Mouse (Mus musculus) heart, adult 11 months (tissue): ENCODE results near the gene Sdhb.
A peak's percentile ranks its signal among the peaks of the same experiment; 100 is the strongest.

Experiments used
- DNase-seq: peaks from one replicate; pipeline ENCODE4 v3.0.0; 2022

The Sdhb gene

GRCm38 (mm10) chr4:141014856-141015255, 53.9 kb downstream of the Sdhb start:
- DNase-seq = peak; percentile 90

DNA sequence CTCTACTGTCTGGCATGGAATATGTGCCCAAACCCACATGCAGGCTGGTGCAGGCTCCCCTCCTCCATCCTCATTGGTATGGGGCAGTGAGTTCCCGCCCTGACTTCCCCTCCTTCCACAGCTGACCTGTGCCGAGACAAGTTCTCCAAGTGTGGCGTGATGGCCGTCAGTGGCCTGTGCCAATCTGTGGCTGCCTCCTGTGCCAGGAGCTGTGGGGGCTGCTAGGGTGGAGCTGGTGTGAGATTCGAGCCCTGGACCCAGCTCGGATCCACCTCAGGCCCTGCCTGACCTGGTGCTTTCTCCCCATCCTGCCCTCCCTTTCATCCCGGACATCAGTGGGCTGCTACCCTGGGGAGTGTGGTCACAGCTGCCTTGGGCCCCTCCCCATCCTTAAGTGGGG, 54.4 kb downstream of the Sdhb start:
- peak; percentile 96 for DNase-seq

DNA sequence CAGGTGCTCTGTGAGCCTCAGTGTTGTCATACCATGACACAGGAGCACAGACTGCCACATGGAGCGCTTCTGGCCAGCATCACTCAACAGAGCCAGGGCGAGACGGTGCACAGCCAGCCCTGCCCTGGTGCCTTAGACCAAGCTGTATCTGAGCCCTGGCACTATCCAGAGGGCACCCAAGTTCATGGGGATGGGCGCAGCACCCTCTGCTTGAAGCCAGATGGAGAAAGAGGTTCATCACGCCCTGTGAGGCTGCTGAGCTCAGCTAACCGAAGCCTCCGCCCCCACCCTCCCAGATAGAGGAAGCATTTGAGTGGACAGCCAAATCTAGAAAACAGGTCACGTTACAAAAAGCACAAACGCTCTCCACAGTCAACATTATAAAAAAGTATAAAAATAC, 55.3 kb downstream of the Sdhb start:
- DNase-seq = peak; percentile 97

DNA sequence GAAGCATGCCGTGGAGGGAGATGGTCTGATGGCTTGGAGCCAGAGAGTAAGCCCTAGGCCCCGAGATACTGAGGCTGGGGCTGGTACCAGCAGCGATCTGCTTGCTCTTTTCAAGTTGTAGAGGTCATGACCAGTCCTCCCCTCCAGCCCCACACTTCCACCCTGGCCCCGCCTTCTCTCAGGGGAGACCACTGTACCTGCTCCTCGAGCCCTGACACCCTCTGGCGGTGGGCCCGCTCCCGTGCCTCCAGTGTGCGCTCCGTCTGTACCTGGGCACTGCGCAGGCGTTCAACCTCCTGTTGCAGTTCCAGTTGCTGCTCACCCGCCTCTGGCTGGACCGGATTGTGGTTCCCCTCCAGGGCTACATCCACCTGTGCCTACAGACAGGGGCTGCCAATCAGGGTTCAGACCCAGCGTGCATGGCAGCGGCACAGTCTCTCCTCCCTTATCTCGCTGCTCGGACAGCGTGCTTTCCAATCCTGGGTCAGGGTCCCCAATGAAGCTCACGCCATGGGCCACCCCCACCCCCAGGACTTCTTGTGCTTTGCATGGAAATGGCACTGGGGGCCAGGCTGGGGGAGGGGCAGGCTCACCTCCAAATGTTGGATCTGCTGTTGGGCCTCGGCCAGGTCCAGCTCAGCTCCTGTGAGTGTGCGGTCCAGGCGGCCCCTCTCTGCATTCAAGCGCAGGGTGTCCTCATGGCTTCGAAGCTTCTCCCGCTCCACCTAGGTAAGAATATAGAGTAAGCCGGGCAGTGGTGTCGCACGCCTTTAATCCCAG, 56.8 kb downstream of the Sdhb start:
- DNase-seq = peak; percentile 91

- DNase-seq = no peak
Measured at GRCm38 (mm10) chr4:141020220-141020619, 59.2 kb downstream of the Sdhb start.

DNA sequence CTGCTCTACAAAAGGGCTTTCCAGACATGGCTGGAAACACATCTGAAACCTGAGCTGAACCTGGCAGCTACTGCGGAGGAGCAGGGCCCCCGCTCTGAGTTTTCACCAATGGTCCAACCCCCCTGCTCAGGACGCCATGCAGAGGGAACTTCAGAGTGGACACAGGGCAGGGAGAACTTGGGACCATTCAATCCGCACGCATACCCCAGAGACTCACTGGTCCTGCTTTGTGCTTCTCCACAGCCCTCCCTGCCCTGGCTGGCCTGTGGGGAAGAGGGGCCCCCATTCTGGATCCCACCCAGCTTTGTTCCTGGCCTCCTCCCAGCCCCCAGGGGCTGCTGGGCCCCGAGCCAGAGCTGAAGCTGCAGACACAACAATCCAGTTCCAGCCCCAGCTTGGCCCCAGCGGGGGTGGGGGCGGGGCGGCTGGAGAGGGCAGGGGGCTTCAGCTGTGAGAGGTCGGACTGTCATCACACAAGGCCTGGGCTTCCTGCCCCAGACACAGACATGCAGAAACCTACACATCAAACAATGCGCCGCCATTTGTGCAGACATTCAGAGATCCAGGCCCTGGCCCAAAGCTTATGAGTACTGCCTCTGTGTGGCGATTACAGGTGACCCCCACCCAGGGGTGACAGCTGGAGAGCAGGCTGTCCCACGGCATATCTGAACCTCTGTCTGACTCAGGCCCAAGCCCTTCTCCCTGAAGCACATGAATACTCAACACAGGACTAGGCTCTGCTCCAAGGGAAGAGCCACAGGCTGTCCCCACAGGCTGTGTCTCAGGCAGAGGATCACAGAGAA, 60.0 kb downstream of the Sdhb start:
- DNase-seq = peak; percentile 97

- no peak for DNase-seq
Measured at GRCm38 (mm10) chr4:141021614-141021929, 60.6 kb downstream of the Sdhb start.

DNA sequence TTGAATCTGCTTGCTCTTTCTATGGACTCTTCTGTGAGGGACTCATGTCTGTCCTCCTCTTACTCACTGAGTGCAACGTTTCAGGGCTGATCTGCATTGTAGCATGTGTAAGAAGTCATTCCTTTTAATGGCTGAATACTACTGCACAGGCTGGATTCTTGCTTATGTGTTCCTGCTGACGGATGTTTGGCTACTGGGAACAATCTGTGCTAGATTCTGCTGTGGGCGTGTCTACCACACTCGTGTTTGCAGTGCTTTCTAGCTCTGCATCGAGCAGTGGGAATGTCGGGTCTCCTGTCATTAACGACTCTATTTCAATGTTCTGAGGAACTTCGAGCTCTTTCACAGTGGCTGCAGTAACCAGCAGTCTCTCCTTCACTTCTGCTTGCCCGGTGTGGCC, 63.0 kb downstream of the Sdhb start:
- no peak for DNase-seq

DNA sequence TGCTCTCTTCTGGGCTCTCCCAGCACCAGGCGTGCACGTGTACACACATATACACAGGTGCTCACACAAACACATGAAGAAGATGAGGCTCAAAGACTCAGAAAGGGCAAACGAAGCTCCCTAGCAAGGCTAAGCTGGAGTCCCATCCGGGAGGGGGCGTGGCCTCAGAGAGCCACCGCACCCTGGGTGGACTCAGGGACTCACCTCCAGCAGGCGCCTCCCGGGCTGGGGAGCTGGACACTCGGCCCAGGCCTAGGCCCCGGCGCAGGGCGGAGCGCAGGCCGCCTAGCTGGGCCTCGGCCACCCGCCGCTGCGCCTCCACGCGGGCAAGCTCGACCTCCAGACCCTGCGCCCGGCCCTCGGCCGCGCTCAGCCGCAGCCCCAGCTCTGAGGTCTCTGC, 64.0 kb downstream of the Sdhb start:
- no peak for DNase-seq
